Mouse (Mus musculus) intestine, embryonic 14.5 days (tissue): Measurements from ENCODE around the gene Uap1. TPM values are rescaled to one million over a fixed set of nuclear protein-coding genes. Genes with fewer than 3 reads are reported as not detected.

Source experiments
- ATAC-seq: fragments of 200-750 bp; cut with Nextera tagmentation; replicated peaks from 2 replicates; pipeline ENCODE4 v1.8.0; 2017; ENCODE audit warnings: low read depth, moderate number of reproducible peaks, moderate TSS enrichment, moderate library complexity; ENCODE audit not compliant: low FRiP score, low TSS enrichment
- DNase-seq: peaks from one replicate; pipeline ENCODE4 v3.0.0-alpha.2; 2018; ENCODE audit warnings: low spot score
- H3K27ac ChIP-seq: fragments of 300-500 bp; sonication (generic); 2 replicates; pipeline ENCODE4 v1.5.1; 2014; ENCODE audit warnings: low read depth, mild to moderate bottlenecking, control low read depth
- H3K27me3 ChIP-seq: fragments of 300-500 bp; sonication (generic); replicated peaks from 2 replicates; pipeline ENCODE4 v1.6.1; 2014; ENCODE audit warnings: low read length, control low read depth; ENCODE audit not compliant: control insufficient read depth, insufficient read depth
- H3K36me3 ChIP-seq: fragments of 300-500 bp; sonication (generic); 2 replicates; pipeline ENCODE4 v1.6.1; 2014; ENCODE audit warnings: low read length, control low read depth; ENCODE audit not compliant: control insufficient read depth, insufficient read depth
- H3K4me1 ChIP-seq: fragments of 300-500 bp; sonication (generic); replicated peaks from 2 replicates; pipeline ENCODE4 v1.6.1; 2014; ENCODE audit warnings: low read length, control low read depth, mixed read lengths; ENCODE audit not compliant: control insufficient read depth, insufficient read depth
- H3K4me2 ChIP-seq: fragments of 300-500 bp; sonication (generic); 2 replicates; pipeline ENCODE4 v1.6.1; 2014; ENCODE audit warnings: low read length
- H3K4me3 ChIP-seq: fragments of 300-500 bp; sonication (generic); 2 replicates; pipeline ENCODE4 v1.5.1; 2014; ENCODE audit warnings: low read depth, low read length, control low read depth, mixed read lengths
- H3K9ac ChIP-seq: fragments of 300-500 bp; sonication (generic); 2 replicates; pipeline ENCODE4 v1.6.1; 2014; ENCODE audit warnings: mild to moderate bottlenecking, low read length
- H3K9me3 ChIP-seq: fragments of 300-500 bp; sonication (generic); 2 replicates; pipeline ENCODE4 v1.6.1; 2016; ENCODE audit warnings: low read length, control low read depth; ENCODE audit not compliant: control insufficient read depth
- WGBS: fragments of 180-500 bp; shearing (Covaris S2); extraction: QIAGEN DNeasy Blood & Tissue Kit; methylation state at CpG from one replicate; pipeline ENCODE4 v1.1.7; 2014; 5-methylcytosine and 5-hydroxymethylcytosine counted together
- polyA plus RNA-seq: library from polyadenylated mRNA; unstranded; fragments of >200 nt; fragmentation: Nextera tagmentation; extraction: Ambion mirVana; gene quantifications from 2 replicates; pipeline ENCODE4 v1.2.1, GENCODE M21; 2014

Uap1 gene
- polyA plus RNA-seq, 1 experiment from 2014 or later: 49.0 TPM

GRCm38 (mm10) chr1:170176661-170177239, 2.0 kb upstream of the Uap1 start:
- Histone ChIP-seq H3K9me3 (no peaks in the 10 kb centered on the region), H3K27ac (no peak overlapping the region), H3K36me3 (no peaks in the 10 kb centered on the region), H3K4me3 (no peak overlapping the region), H3K27me3 (no peaks in the 10 kb centered on the region), H3K4me2 (no peak overlapping the region), H3K9ac (no peak overlapping the region), H3K4me1 (no peaks in the 10 kb centered on the region; the same call in 1 of the 2 replicates)
- no peak for DNase-seq
- ATAC-seq: no peak
- WGBS: 70% methylated on average over 8 of the region's 8 CpGs

DNA sequence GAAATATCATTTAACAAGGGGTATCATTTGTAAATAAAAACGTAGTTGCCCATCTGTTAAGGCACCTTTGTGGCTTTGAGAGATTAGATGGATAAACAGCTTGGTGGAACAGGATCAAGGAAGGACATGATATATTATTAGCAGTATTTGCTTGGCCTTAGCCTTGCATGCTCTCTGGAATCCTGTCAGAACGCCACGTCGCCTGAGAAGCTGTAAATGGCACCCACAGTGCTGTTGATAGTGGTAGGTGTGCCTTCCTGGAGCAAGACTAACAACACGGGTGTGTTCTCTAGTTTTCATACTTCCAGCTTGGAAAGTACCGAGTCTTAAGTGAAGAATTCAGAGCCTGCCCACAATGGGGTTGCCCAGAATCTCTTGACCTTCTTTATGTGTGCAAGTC, 1.1 kb upstream of the Uap1 start:
- DNase-seq: no peak
- peak overlapping the region; percentile 82 for H3K4me2 ChIP-seq
- H3K9ac ChIP-seq: no peak overlapping the region
- no peaks in the 10 kb centered on the region; the same call in 1 of the 2 replicates for H3K4me1 ChIP-seq
- H3K4me3 ChIP-seq: peak overlapping the region; percentile 80
- no peaks in the 10 kb centered on the region for H3K27me3 ChIP-seq
- WGBS: 45% methylated on average over 6 of the region's 6 CpGs
- H3K27ac ChIP-seq: no peak overlapping the region
- no peak for ATAC-seq
- no peaks in the 10 kb centered on the region for H3K9me3 ChIP-seq
- no peaks in the 10 kb centered on the region for H3K36me3 ChIP-seq

- Histone ChIP-seq H3K9ac (peak overlapping the region; percentile 84), H3K4me2 (peak overlapping the region; percentile 64), H3K4me1 (no peaks in the 10 kb centered on the region; the same call in 1 of the 2 replicates), H3K4me3 (peak overlapping the region; percentile 80), H3K9me3 (no peaks in the 10 kb centered on the region), H3K27me3 (no peaks in the 10 kb centered on the region), H3K36me3 (no peaks in the 10 kb centered on the region), H3K27ac (peak overlapping the region; percentile 82)
- under 1% methylated on average over 50 of the region's 50 CpGs for WGBS
- ATAC-seq (peak; percentile 85; the same call in 1 of the 2 replicates), DNase-seq (peak; percentile 86)
These were observed 555 bp downstream of the Uap1 start for GRCm38 (mm10) chr1:170173991-170174813.

GRCm38 (mm10) chr1:170167781-170168180, 7.0 kb downstream of the Uap1 start:
- H3K9me3 ChIP-seq: no peaks in the 10 kb centered on the region
- DNase-seq (no peak), ATAC-seq (no peak)
- no peak overlapping the region for H3K4me2 ChIP-seq
- no peaks in the 10 kb centered on the region for H3K4me1 ChIP-seq
- no peak overlapping the region for H3K9ac ChIP-seq
- WGBS: 84% methylated on average over 6 of the region's 6 CpGs
- H3K27me3 ChIP-seq: no peaks in the 10 kb centered on the region
- no peak overlapping the region for H3K4me3 ChIP-seq
- H3K27ac ChIP-seq: no peak overlapping the region
- H3K36me3 ChIP-seq: peaks cover 20% of the 10 kb centered on the region

DNA sequence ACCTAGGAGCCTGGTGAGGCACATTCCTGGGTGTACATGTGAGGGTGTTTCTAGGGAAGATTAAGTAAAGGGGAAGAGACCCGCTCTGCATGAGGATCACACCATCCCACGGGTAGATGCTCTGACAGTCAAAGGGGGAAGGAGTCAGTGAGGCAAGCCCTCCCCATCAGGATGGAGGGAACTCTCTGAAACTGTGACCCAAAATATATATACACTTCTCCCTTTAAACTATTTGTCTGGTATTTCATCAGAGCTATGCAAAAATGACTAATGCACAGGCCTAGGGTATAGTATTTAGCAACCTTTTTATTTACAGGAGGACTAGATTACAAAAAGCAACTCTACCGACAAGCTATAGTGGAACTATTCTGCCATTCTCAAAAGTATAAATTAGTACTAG, 9.8 kb downstream of the Uap1 start:
- DNase-seq: no peak
- no peak overlapping the region for H3K27ac ChIP-seq
- WGBS: 93% methylated on average over 3 of the region's 3 CpGs
- H3K4me3 ChIP-seq: no peak overlapping the region
- no peak overlapping the region for H3K4me2 ChIP-seq
- H3K9me3 ChIP-seq: no peaks in the 10 kb centered on the region
- no peaks in the 10 kb centered on the region for H3K4me1 ChIP-seq
- no peak for ATAC-seq
- H3K9ac ChIP-seq: no peak overlapping the region
- H3K36me3 ChIP-seq: peaks cover 32% of the 10 kb centered on the region
- no peaks in the 10 kb centered on the region for H3K27me3 ChIP-seq

- Histone ChIP-seq H3K4me2 (no peak overlapping the region), H3K4me1 (no peaks in the 10 kb centered on the region), H3K27ac (no peak overlapping the region), H3K9me3 (no peaks in the 10 kb centered on the region), H3K36me3 (peaks cover 32% of the 10 kb centered on the region), H3K27me3 (no peaks in the 10 kb centered on the region), H3K4me3 (no peak overlapping the region), H3K9ac (no peak overlapping the region)
- no peak for DNase-seq
- WGBS: 79% methylated on average over 2 of the region's 2 CpGs
- no peak for ATAC-seq
These were observed 10.6 kb downstream of the Uap1 start for GRCm38 (mm10) chr1:170164053-170164614.

GRCm38 (mm10) chr1:170163398-170163943, 11.3 kb downstream of the Uap1 start:
- Histone ChIP-seq H3K9ac (no peak overlapping the region), H3K4me3 (no peak overlapping the region), H3K27me3 (no peaks in the 10 kb centered on the region), H3K4me2 (no peak overlapping the region), H3K27ac (no peak overlapping the region), H3K4me1 (no peaks in the 10 kb centered on the region), H3K36me3 (peaks cover 35% of the 10 kb centered on the region), H3K9me3 (no peaks in the 10 kb centered on the region)
- ATAC-seq (no peak), DNase-seq (no peak)
- WGBS: 86% methylated on average over 3 of the region's 3 CpGs

DNA sequence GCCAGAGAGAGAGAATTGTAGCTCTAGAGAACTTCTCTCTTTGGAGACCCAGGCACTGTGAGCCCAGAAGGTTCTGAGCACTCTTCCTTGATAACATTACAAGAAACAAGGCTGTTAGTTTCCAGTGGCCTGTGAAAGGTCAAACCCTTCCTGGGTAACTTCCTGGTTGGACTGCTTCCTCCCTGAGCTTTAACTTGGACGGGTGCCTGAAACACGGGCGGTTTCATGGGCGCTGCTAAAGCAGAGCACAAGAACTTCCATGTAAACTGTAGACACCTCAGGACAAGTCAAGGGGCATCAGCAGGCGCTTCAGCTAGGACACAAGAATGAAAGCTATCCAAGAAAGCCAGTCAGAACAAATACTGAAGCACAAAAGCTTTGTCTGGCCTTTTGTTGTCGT, 12.9 kb downstream of the Uap1 start:
- H3K9me3 ChIP-seq: no peaks in the 10 kb centered on the region
- no peak overlapping the region for H3K9ac ChIP-seq
- H3K27ac ChIP-seq: no peak overlapping the region
- ATAC-seq: no peak
- no peak overlapping the region for H3K4me3 ChIP-seq
- peaks cover 44% of the 10 kb centered on the region for H3K36me3 ChIP-seq
- no peaks in the 10 kb centered on the region for H3K27me3 ChIP-seq
- no peak overlapping the region for H3K4me2 ChIP-seq
- H3K4me1 ChIP-seq: no peaks in the 10 kb centered on the region
- DNase-seq: no peak
- whole genome bisulfite sequencing: 83% methylated on average over 6 of the region's 6 CpGs
